Mouse (Mus musculus): ENCODE results near the gene Notch1. TPM values are rescaled to one million over a fixed set of nuclear protein-coding genes. Genes with fewer than 3 reads are reported as not detected.

Notch1 gene
- polyA plus RNA-seq (2012; rRNA removed) = 28.5 and 30.8 TPM in 2 replicates

GRCm38 (mm10) chr2:26516275-26516674 is at the start of gene Notch1:
Gene Notch1, minus strand, starts transcription at chr2:26516663.

DNA sequence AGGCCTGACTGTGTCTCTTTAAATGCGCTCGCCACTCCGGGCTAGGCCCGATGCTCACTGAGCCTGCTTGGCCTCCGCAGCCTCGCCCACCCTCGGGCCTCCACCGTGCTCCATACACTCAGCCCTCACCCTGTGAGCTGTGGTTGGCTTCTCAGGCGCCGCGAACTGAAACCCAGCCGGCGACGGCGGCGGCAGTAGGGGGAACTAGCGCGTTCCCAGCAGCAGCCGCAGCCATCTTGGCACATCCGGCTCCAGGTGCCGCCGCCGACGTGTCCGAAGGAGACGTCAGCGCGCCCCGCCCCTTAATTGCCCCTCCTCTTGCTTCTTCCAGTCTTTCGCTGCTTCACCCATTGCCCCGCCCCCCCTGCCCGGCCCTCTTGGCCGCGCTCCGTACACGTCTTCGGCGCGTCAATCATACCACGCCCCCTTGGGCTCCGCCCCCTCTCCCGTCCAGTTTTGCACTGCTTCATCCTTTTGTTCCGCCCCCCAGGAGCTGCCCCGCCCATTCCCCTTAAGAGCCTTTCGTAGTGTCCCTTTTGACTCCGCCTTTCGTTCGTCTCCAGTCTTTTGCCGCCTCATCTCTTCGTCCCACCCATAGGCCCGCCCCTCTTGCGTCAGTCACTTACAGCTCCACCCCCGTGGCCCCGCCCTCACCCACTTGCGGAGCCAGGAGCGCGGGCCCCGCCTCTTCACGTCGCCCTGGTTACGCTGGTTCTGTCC is 71.4 kb downstream of the Notch1 start, which contains the start of gene Sec16a:
TSS of gene Sec16a (minus strand) at position 271 of the 720 bp plus-strand sequence.

GRCm38 (mm10) chr2:26408515-26409356 is 107.7 kb downstream of the Notch1 start, which contains the start of gene Inpp5e:
Gene Inpp5e, minus strand, starts transcription at chr2:26409203.

Other genes with a start within 250 kb of the Notch1 start
- 1.4 and 1.5 TPM in 2 replicates for gene Ccdc187, start 222.1 kb downstream of the Notch1 start, polyA plus RNA-seq (2012; rRNA removed)
- gene Gpsm1, start 201.1 kb downstream of the Notch1 start, polyA plus RNA-seq (2012; rRNA removed) = 142 and 150 TPM in 2 replicates
- gene Dnlz, start 164.6 kb downstream of the Notch1 start, polyA plus RNA-seq (2012; rRNA removed) = 28.7 and 32.5 TPM in 2 replicates
- gene Card9, start 155.7 kb downstream of the Notch1 start, polyA plus RNA-seq (2012; rRNA removed) = 2.8 and 2.9 TPM in 2 replicates
- gene Snapc4, start 136.0 kb downstream of the Notch1 start, polyA plus RNA-seq (2012; rRNA removed) = 48.5 and 57.4 TPM in 2 replicates
- 267 and 269 TPM in 2 replicates for gene Entr1, start 127.3 kb downstream of the Notch1 start, polyA plus RNA-seq (2012; rRNA removed)
- gene Pmpca, start 127.3 kb downstream of the Notch1 start, polyA plus RNA-seq (2012; rRNA removed) = 124 and 130 TPM in 2 replicates
- gene Inpp5e, start 107.5 kb downstream of the Notch1 start, polyA plus RNA-seq (2012; rRNA removed) = 41.5 and 43.5 TPM in 2 replicates
- 42.2 and 47.4 TPM in 2 replicates for gene Sec16a, start 71.4 kb downstream of the Notch1 start, polyA plus RNA-seq (2012; rRNA removed)
- gene Egfl7, start 63.4 kb upstream of the Notch1 start, polyA plus RNA-seq (2012; rRNA removed) = 166 and 196 TPM in 2 replicates
- not detected in 2 replicates for gene Gm20532, start 70.0 kb upstream of the Notch1 start, polyA plus RNA-seq (2012; rRNA removed)
- 5.1 and 10.1 TPM in 2 replicates for gene Agpat2, start 87.8 kb upstream of the Notch1 start, polyA plus RNA-seq (2012; rRNA removed)
- 89.6 and 90.6 TPM in 2 replicates for gene Fam69b, start 111.8 kb upstream of the Notch1 start, polyA plus RNA-seq (2012; rRNA removed)
- gene Lcn4, start 154.6 kb upstream of the Notch1 start, polyA plus RNA-seq (2012; rRNA removed) = not detected in 2 replicates